Mouse (Mus musculus) E14TG2a.4 (cell line): ENCODE measurements around the gene Zfp110.
"Not testable (repeated sequence)": the region's sequence is repeated elsewhere in the genome, so short reads cannot be mapped to it uniquely, and the experiment has no call there.

Experiments
- H3K27me3 ChIP-seq: 2 replicates; pipeline ENCODE4 v1.6.1; 2014; ENCODE audit warnings: low read length, control low read depth; ENCODE audit not compliant: insufficient read depth
- H3K36me3 ChIP-seq: 2 replicates; pipeline ENCODE4 v1.6.1; 2014; ENCODE audit warnings: low read length, control low read depth; ENCODE audit not compliant: insufficient read depth
- H3K4me1 ChIP-seq: replicated peaks from 2 replicates; pipeline ENCODE4 v1.6.1; 2014; ENCODE audit warnings: low read depth, low read length, control low read depth
- H3K4me3 ChIP-seq: replicated peaks from 2 replicates; pipeline ENCODE4 v1.5.1; 2014; ENCODE audit warnings: mild to moderate bottlenecking, low read length
- H3K9me3 ChIP-seq: 2 replicates; pipeline ENCODE4 v1.6.1; 2014; ENCODE audit warnings: low read length, control low read depth
- CTCF ChIP-seq: conservative IDR thresholded peaks from 2 replicates; pipeline ENCODE4 v1.5.1; 2014; ENCODE audit warnings: low read length
- NANOG ChIP-seq: IDR thresholded peaks from 2 replicates; pipeline ENCODE4 v1.6.1; 2014; ENCODE audit warnings: borderline replicate concordance, low read length, mixed read lengths
- POU5F1 ChIP-seq: IDR thresholded peaks from 2 replicates; pipeline ENCODE4 v1.6.1; 2014; ENCODE audit warnings: low read length, borderline replicate concordance

The Zfp110 gene

GRCm38 (mm10) chr7:12834162-12835120, at the start of gene Zfp110:
Gene Zfp110, plus strand, starts transcription at chr7:12834761.
- H3K27me3 ChIP-seq, result no peaks in the 10 kb centered on the region
- peak within 1 kb of the TSS; percentile 95 for H3K4me3 ChIP-seq
- H3K9me3 ChIP-seq, result no peaks in the 10 kb centered on the region
- H3K4me1 ChIP-seq, result peaks cover 34% of the 10 kb centered on the region
- TF ChIP-seq POU5F1, result no peak
- no peak for TF ChIP-seq CTCF
- TF ChIP-seq NANOG, result no peak
- H3K36me3 ChIP-seq, result peaks cover 38% of the 10 kb centered on the region

GRCm38 (mm10) chr7:12787333-12787732, 47.2 kb upstream of the Zfp110 start:
- TF ChIP-seq CTCF (no peak), POU5F1 (no peak), NANOG (no peak)
- Histone ChIP-seq H3K4me1 (peaks cover 9% of the 10 kb centered on the region; the same call in 1 of the 2 replicates), H3K27me3 (0 out of 2 replicates have a peak, but pooled peaks cover 3% of the 10 kb centered on the region), H3K4me3 (no peak overlapping the region), H3K36me3 (no peaks in the 10 kb centered on the region), H3K9me3 (no peaks in the 10 kb centered on the region)

DNA sequence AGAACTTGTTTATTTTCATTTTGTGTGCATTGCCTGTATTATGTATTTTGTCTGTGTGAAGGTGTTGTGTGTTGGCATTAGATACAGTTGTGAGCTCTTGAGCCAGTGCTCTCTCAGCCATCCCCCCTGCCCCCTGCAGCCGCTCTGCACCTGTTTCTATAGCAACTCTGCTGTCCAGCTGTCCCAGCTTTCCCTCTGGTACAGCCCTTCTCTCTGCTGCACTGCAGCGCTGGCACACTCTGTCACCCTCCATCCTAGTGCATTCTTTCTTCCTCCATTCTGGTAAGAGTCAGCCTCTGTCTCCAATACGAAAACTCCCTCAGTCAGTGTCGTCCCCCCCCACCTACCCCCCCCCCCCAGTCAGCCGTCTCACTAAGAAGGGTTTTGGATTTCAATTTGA, 46.5 kb upstream of the Zfp110 start:
- Histone ChIP-seq H3K4me1 (peaks cover 13% of the 10 kb centered on the region; the same call in 1 of the 2 replicates), H3K4me3 (no peak overlapping the region), H3K36me3 (no peaks in the 10 kb centered on the region), H3K27me3 (peaks cover 3% of the 10 kb centered on the region; the same call in 1 of the 2 replicates), H3K9me3 (no peaks in the 10 kb centered on the region)
- TF ChIP-seq POU5F1 (no peak), NANOG (no peak), CTCF (no peak)

DNA sequence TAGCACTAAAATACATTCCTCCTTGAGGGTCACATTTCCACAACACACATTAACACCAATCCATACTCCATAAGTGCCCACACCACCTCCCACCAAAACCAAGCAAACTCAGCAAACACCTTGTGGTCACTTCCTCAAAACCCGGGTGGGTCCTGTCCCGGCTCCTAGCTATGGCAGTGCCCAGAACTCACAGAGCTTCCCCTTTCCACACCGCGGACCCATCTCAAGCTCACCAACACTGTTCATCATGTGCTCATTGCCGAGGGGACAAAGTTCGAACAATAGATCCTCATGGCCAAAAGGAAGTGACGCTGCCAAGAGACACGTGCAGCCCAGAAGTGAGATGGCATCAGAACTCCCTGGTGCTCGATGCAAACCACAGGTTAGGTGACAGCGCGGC, 41.9 kb upstream of the Zfp110 start:
- not testable (repeated sequence) for H3K36me3 ChIP-seq, H3K9me3 ChIP-seq, H3K4me3 ChIP-seq, H3K27me3 ChIP-seq
- peaks cover 14% of the 10 kb centered on the region; the same call in 1 of the 2 replicates for H3K4me1 ChIP-seq

DNA sequence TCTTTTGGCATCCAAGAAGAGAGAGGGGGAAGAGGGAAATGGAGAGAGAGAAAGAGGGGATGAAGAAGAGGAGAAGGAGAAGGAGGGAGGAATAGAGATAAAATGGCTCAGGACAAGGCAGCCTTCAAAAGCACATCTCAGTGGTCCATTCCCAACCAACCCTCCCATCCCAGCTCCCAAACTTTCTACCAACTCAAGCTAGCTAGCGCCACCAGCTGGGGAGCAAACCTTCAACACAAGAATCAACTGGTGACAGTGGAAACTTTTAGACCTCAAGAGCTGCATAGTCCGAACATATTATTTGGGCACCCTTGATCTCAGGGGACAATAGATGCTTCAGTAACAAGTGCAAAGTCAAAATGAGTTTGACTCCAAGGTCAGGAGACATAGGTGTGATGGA, 36.6 kb upstream of the Zfp110 start:
- Histone ChIP-seq H3K9me3 (no peaks in the 10 kb centered on the region), H3K4me1 (peaks cover 26% of the 10 kb centered on the region), H3K4me3 (no peak overlapping the region), H3K36me3 (no peaks in the 10 kb centered on the region), H3K27me3 (no peaks in the 10 kb centered on the region)
- TF ChIP-seq CTCF (peak; percentile 15; the same call in 1 of the 2 replicates), POU5F1 (no peak), NANOG (no peak)

DNA sequence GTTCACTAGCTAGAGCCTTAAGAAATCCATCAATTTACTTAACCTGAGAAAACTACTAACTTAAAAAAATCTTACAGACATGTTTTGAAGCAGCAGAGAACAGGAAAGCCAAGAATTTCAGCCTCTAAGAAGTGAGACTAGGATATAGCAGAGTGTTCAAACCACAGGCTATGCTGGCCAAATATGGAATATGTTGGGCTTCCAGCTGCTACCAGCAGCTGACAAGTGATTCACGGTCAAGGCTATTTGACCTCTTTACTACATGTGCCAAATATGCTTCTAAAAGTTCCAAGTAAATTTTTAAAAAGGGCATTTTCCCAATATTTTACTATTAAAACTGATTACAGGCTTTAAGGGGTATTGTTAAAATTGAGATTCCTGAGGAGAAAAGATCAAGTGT, 35.0 kb upstream of the Zfp110 start:
- H3K4me3 ChIP-seq, result no peak overlapping the region
- H3K36me3 ChIP-seq, result no peaks in the 10 kb centered on the region
- H3K9me3 ChIP-seq, result no peaks in the 10 kb centered on the region
- H3K27me3 ChIP-seq, result no peaks in the 10 kb centered on the region
- peaks cover 26% of the 10 kb centered on the region for H3K4me1 ChIP-seq
- TF ChIP-seq CTCF (no peak), NANOG (no peak), POU5F1 (no peak)

GRCm38 (mm10) chr7:12802866-12803726, 31.5 kb upstream of the Zfp110 start, which contains the start of gene Zscan18:
Gene Zscan18, minus strand, starts transcription at chr7:12803635.
- H3K4me3 ChIP-seq, result peak within 1 kb of the TSS; percentile 74
- H3K27me3 ChIP-seq, result no peaks in the 10 kb centered on the region
- H3K9me3 ChIP-seq, result no peaks in the 10 kb centered on the region
- H3K4me1 ChIP-seq, result peaks cover 26% of the 10 kb centered on the region
- H3K36me3 ChIP-seq, result peaks cover 19% of the 10 kb centered on the region
- TF ChIP-seq CTCF (no peak), POU5F1 (no peak), NANOG (no peak)

GRCm38 (mm10) chr7:12803727-12804071, 30.9 kb upstream of the Zfp110 start:
- Histone ChIP-seq H3K9me3 (no peaks in the 10 kb centered on the region), H3K27me3 (no peaks in the 10 kb centered on the region), H3K4me1 (peaks cover 26% of the 10 kb centered on the region), H3K4me3 (peak overlapping the region; percentile 74), H3K36me3 (peaks cover 25% of the 10 kb centered on the region)
- TF ChIP-seq NANOG, result no peak
- no peak for TF ChIP-seq CTCF
- TF ChIP-seq POU5F1, result no peak
